ENCODE assay signal across 23 mouse cellular contexts in the genomic region with DNA sequence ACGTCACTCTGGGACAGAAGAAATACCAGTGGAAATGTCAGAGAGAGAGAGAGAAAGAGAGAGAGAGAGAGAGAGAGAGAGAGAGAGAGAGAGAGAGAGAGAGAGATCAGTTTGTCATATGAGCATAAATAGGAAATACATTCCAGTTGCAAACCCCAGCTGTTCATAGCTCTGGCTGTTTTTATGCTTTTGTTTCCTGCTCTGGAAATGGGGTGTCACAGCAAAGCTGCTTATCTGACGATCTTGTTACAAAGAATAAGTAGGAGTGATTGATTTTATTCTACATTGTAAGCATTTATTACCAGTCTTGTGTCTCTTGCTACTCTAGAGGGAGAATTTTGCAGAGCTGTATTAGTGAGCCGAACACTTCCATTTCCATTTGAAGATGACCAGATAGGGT.
A peak's percentile ranks its signal among the peaks of the same experiment; 100 is the strongest.
DNase-seq lines count a peak whose midpoint lies in the region; ATAC-seq and TF ChIP-seq lines count a peak whose summit lies in the region.
"Had no signal": no experiment of that assay in that cellular context is flagged by ENCODE, and none has a peak within 500 bp of the region (broad histone marks: within the 10 kb centered on the region; RNA-seq: fewer than 3 reads in every experiment).

No protein-coding gene starts in this region.

- DNase-seq in kidney, adult 18-20 months: no peak
- DNase-seq in lung, embryonic 14.5 days: peak; percentile 68
- no peak for DNase-seq in lung, postnatal 4 days
- peak; percentile 7 for DNase-seq in lung, postnatal 0 days (ENCODE audit: low spot score)
- no peak for DNase-seq in lung, postnatal 25 days (ENCODE audit: low spot score)
- DNase-seq: adrenal gland, postnatal 10 days; adrenal gland, postnatal 36 days; cerebellum, adult 18-20 months; cerebellum, adult 9-10 months; cerebellum, postnatal 14 days; gastrocnemius, postnatal 10 days; gastrocnemius, postnatal 36 days; heart, adult 2 months; heart, postnatal 14 days had no signal

- H3K36me3 ChIP-seq in kidney, embryonic 16.5 days (ENCODE audit: insufficient read depth, low read length): no peaks in the 10 kb centered on the region
- no peaks in the 10 kb centered on the region for H3K36me3 ChIP-seq in lung, embryonic 14.5 days (ENCODE audit: insufficient read depth)
- no peaks in the 10 kb centered on the region for H3K36me3 ChIP-seq in lung, postnatal 0 days (ENCODE audit: insufficient read depth, low read length)
- H3K36me3 ChIP-seq: forebrain, embryonic 10.5 days; heart, embryonic 10.5 days; heart, embryonic 13.5 days; hindbrain, embryonic 12.5 days; hindbrain, embryonic 15.5 days had no signal

- ATAC-seq in kidney, embryonic 16.5 days (ENCODE audit: low FRiP score, low TSS enrichment): peak; percentile 31; the same call in 1 of the 2 replicates
- peak; percentile 84 for ATAC-seq in lung, embryonic 14.5 days (ENCODE audit: insufficient read depth)
- no peak for ATAC-seq in lung, postnatal 0 days
- ATAC-seq: forebrain, embryonic 13.5 days; forebrain, embryonic 16.5 days; Patski had no signal

- TF ChIP-seq EP300 in lung, postnatal 0 days (IDR thresholded peaks at IDR 0.05): no peak

- no peak overlapping the region for H3K9ac ChIP-seq in kidney, embryonic 16.5 days (replicated peaks; ENCODE audit: low read length)
- no peak overlapping the region for H3K9ac ChIP-seq in lung, embryonic 14.5 days
- no peak overlapping the region for H3K9ac ChIP-seq in lung, postnatal 0 days (replicated peaks; ENCODE audit: low read depth)
- H3K9ac ChIP-seq: forebrain, embryonic 13.5 days; heart, embryonic 13.5 days; hindbrain, embryonic 12.5 days; hindbrain, embryonic 15.5 days had no signal

- H3K27ac ChIP-seq in kidney, embryonic 16.5 days (ENCODE audit: low read length): no peak overlapping the region
- H3K27ac ChIP-seq in lung, embryonic 14.5 days (ENCODE audit: low read depth): no peak overlapping the region
- H3K27ac ChIP-seq in lung, postnatal 0 days (ENCODE audit: low read length): no peak overlapping the region
- H3K27ac ChIP-seq: forebrain, embryonic 10.5 days; forebrain, embryonic 13.5 days; heart, adult 2 months; heart, embryonic 10.5 days; heart, embryonic 13.5 days; hindbrain, embryonic 12.5 days; hindbrain, embryonic 15.5 days had no signal

- H3K27me3 ChIP-seq in kidney, embryonic 16.5 days (ENCODE audit: insufficient read depth, low read length): no peaks in the 10 kb centered on the region
- H3K27me3 ChIP-seq in lung, embryonic 14.5 days (ENCODE audit: insufficient read depth, low read length): no peaks in the 10 kb centered on the region
- H3K27me3 ChIP-seq in lung, postnatal 0 days (replicated peaks; ENCODE audit: insufficient read depth, low read length): no peaks in the 10 kb centered on the region
- H3K27me3 ChIP-seq: forebrain, embryonic 13.5 days; heart, embryonic 13.5 days; hindbrain, embryonic 12.5 days; hindbrain, embryonic 15.5 days; Patski had no signal

- no peak overlapping the region for H3K4me2 ChIP-seq in kidney, embryonic 16.5 days (replicated peaks; ENCODE audit: low read depth, low read length)
- no peak overlapping the region for H3K4me2 ChIP-seq in lung, embryonic 14.5 days
- no peak overlapping the region for H3K4me2 ChIP-seq in lung, postnatal 0 days (replicated peaks; ENCODE audit: low read depth, low read length)
- H3K4me2 ChIP-seq: forebrain, embryonic 13.5 days; heart, embryonic 13.5 days; hindbrain, embryonic 12.5 days; hindbrain, embryonic 15.5 days had no signal

- TF ChIP-seq CTCF in lung, embryonic 14.5 days (IDR thresholded peaks at IDR 0.05; ENCODE audit: low read depth): no peak
- TF ChIP-seq CTCF in lung, postnatal 0 days (IDR thresholded peaks at IDR 0.05): no peak

- no peak overlapping the region for H3K4me3 ChIP-seq in kidney, embryonic 16.5 days (ENCODE audit: low read length)
- H3K4me3 ChIP-seq in lung, embryonic 14.5 days (ENCODE audit: low read depth, low read length): no peak overlapping the region
- no peak overlapping the region for H3K4me3 ChIP-seq in lung, postnatal 0 days (ENCODE audit: low read depth, low read length)
- H3K4me3 ChIP-seq: forebrain, embryonic 10.5 days; forebrain, embryonic 13.5 days; heart, adult 2 months; heart, embryonic 10.5 days; heart, embryonic 13.5 days; hindbrain, embryonic 12.5 days; hindbrain, embryonic 15.5 days had no signal

- H3K9me3 ChIP-seq in kidney, embryonic 16.5 days (ENCODE audit: low read length): no peaks in the 10 kb centered on the region
- no peaks in the 10 kb centered on the region for H3K9me3 ChIP-seq in lung, embryonic 14.5 days (ENCODE audit: low read depth, low read length)
- H3K9me3 ChIP-seq in lung, postnatal 0 days (ENCODE audit: low read length): no peaks in the 10 kb centered on the region
- H3K9me3 ChIP-seq: forebrain, embryonic 10.5 days; forebrain, embryonic 13.5 days; heart, embryonic 10.5 days; heart, embryonic 13.5 days; hindbrain, embryonic 12.5 days; hindbrain, embryonic 15.5 days had no signal

- no peaks in the 10 kb centered on the region for H3K4me1 ChIP-seq in kidney, embryonic 16.5 days (ENCODE audit: insufficient read depth, low read length)
- H3K4me1 ChIP-seq in lung, embryonic 14.5 days (ENCODE audit: insufficient read depth): no peaks in the 10 kb centered on the region
- no peaks in the 10 kb centered on the region for H3K4me1 ChIP-seq in lung, postnatal 0 days (ENCODE audit: insufficient read depth, low read depth, low read length)
- H3K4me1 ChIP-seq: forebrain, embryonic 10.5 days; hindbrain, embryonic 12.5 days; hindbrain, embryonic 15.5 days had no signal

- WGBS in kidney, embryonic 16.5 days: 52% methylated on average over 3 of the region's 3 CpGs
- WGBS in lung, embryonic 14.5 days: 24% methylated on average over 3 of the region's 3 CpGs
- 48% methylated on average over 3 of the region's 3 CpGs for WGBS in lung, postnatal 0 days

Comparison
In these comparisons a context has a peak if more than half of its experiments do, and no peak if none do; other contexts are left out.
1. DNase-seq: peak in lung, embryonic 14.5 days (single experiment) and lung, postnatal 0 days (single experiment); none in kidney, adult 18-20 months (single experiment), lung, postnatal 4 days (0 of 2) and lung, postnatal 25 days (single experiment).